Mouse (Mus musculus): ENCODE results near the gene Arhgap8.

DNA sequence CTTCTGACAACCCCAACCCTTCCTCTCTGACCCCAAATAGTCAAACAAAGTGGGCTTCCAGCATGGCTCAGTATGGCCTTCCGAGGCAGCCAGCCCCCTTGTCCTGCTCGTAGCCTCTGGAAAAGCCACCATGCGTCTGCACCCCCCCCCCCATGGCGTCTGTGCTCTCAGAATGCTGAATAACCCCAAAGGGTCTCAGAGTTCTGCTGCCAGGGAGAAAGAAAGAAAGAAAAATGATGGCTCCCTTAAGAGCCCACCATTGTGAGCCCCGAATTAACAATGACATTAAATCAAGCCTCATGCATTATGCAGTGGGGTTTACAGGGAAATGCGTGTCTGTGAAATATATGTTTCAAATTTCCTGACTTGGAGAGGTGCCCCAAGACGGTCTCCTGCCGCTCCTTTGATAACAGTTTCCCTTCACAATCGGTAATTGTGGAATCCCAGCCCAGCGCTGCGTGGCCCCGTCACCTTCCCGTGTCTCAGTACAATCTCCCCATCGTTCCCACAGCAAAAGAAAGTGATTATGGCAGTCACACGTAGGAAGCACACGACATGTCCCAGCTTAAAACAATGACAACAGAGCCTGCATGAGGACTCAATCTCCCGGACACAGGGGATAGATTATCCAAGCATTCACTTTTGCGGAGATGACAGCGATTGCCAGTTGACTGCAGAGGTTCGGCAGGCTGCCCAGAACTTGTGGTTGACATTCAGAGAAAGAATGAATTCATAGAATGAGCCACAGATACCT is 55.7 kb downstream of the Arhgap8 start:
- TF ChIP-seq CTCF (conservative IDR thresholded peaks at IDR 0.05; ENCODE audit: insufficient read depth, insufficient read length, low read depth, low read length) (no peak), POLR2A (IDR thresholded peaks at IDR 0.05; ENCODE audit: low read depth, low read length) (no peak)

Measured in kidney, adult 2 months (tissue).